Mouse (Mus musculus) telencephalon, adult 2 months (tissue): ENCODE measurements around the gene 2210408I21Rik.

ENCODE experiments used
- DNase-seq: peaks from one replicate; pipeline ENCODE4 v3.0.0-alpha.2; 2011; ENCODE audit warnings: low read depth, low spot score

Gene 2210408I21Rik

GRCm38 (mm10) chr13:77275172-77275747 is 139.9 kb downstream of the 2210408I21Rik start:
- peak; percentile 77 for DNase-seq

- DNase-seq, result no peak
These were observed 143.5 kb downstream of the 2210408I21Rik start for GRCm38 (mm10) chr13:77278659-77279413.

- DNase-seq, result peak; percentile 89
These were observed 160.2 kb downstream of the 2210408I21Rik start for GRCm38 (mm10) chr13:77295519-77295918.

- no peak for DNase-seq
These were observed 188.8 kb downstream of the 2210408I21Rik start for GRCm38 (mm10) chr13:77324101-77324500.

GRCm38 (mm10) chr13:77326174-77326959 is 191.0 kb downstream of the 2210408I21Rik start:
- no peak for DNase-seq

- no peak for DNase-seq
These were observed 206.8 kb downstream of the 2210408I21Rik start for GRCm38 (mm10) chr13:77342097-77342496.

GRCm38 (mm10) chr13:77385448-77385970 is 250.2 kb downstream of the 2210408I21Rik start:
- DNase-seq, result no peak

- no peak for DNase-seq
These were observed 250.7 kb downstream of the 2210408I21Rik start for GRCm38 (mm10) chr13:77386001-77386400.

GRCm38 (mm10) chr13:77388148-77388547 is 252.8 kb downstream of the 2210408I21Rik start:
- DNase-seq, result no peak

GRCm38 (mm10) chr13:77389209-77389608 is 253.9 kb downstream of the 2210408I21Rik start:
- no peak for DNase-seq

GRCm38 (mm10) chr13:77396374-77396773 is 261.0 kb downstream of the 2210408I21Rik start:
- no peak for DNase-seq

- peak; percentile 42 for DNase-seq
These were observed 261.6 kb downstream of the 2210408I21Rik start for GRCm38 (mm10) chr13:77396981-77397380.

- DNase-seq, result no peak
These were observed 262.3 kb downstream of the 2210408I21Rik start for GRCm38 (mm10) chr13:77397646-77398045.

GRCm38 (mm10) chr13:77398477-77398876 is 263.1 kb downstream of the 2210408I21Rik start:
- no peak for DNase-seq

- DNase-seq, result no peak
These were observed 265.4 kb downstream of the 2210408I21Rik start for GRCm38 (mm10) chr13:77400762-77401161.

GRCm38 (mm10) chr13:77408530-77408929 is 273.2 kb downstream of the 2210408I21Rik start:
- DNase-seq, result no peak

- DNase-seq, result no peak
These were observed 274.5 kb downstream of the 2210408I21Rik start for GRCm38 (mm10) chr13:77409804-77410203.

- no peak for DNase-seq
These were observed 277.5 kb downstream of the 2210408I21Rik start for GRCm38 (mm10) chr13:77412829-77413228.

- DNase-seq, result no peak
These were observed 314.7 kb downstream of the 2210408I21Rik start for GRCm38 (mm10) chr13:77450007-77450567.

GRCm38 (mm10) chr13:77470093-77470621 is 334.8 kb downstream of the 2210408I21Rik start:
- peak; percentile 8 for DNase-seq

GRCm38 (mm10) chr13:77476420-77476819 is 341.1 kb downstream of the 2210408I21Rik start:
- DNase-seq, result peak; percentile 10
